Mouse (Mus musculus) megakaryocyte-erythroid progenitor cell, adult 5-6 weeks (primary cell): ENCODE results near the gene Trappc2l. TPM values are rescaled to one million over a fixed set of nuclear protein-coding genes. Genes with fewer than 3 reads are reported as not detected.

Experiments used
- total RNA-seq, 2 experiments: library from RNA; stranded (forward) in 1 of 2; stranded (reverse) in 1 of 2; fragments of 200-1000, 215-1000 nt in 1 of 2; fragments of >200 nt in 1 of 2; fragmentation: Nextera tagmentation in 1 of 2; gene quantifications; 2 replicates each; pipeline ENCODE4 v1.2.3; 2014 to 2017

The Trappc2l gene
- total RNA-seq, 2 experiments from 2014 or later: 19.6 to 27.7 TPM

Other genes starting within 250 kb of the Trappc2l start
- 69.7 and 77.5 TPM in 2 replicates for gene Zc3h18, start 235.0 kb upstream of the Trappc2l start, total RNA-seq (2014; fragmentation: Nextera tagmentation)
- gene Zc3h18, start 235.0 kb upstream of the Trappc2l start, total RNA-seq (2017): 81.4 and 93.2 TPM in 2 replicates
- gene Il17c, start 189.6 kb upstream of the Trappc2l start, total RNA-seq (2014; fragmentation: Nextera tagmentation): not detected in 2 replicates
- not detected in 2 replicates for gene Il17c, start 189.6 kb upstream of the Trappc2l start, total RNA-seq (2017)
- gene Cyba, start 178.7 kb upstream of the Trappc2l start, total RNA-seq (2014; fragmentation: Nextera tagmentation): 66.0 and 69.7 TPM in 2 replicates
- gene Cyba, start 178.7 kb upstream of the Trappc2l start, total RNA-seq (2017): 25.4 and 28.7 TPM in 2 replicates
- 2.4 and 2.9 TPM in 2 replicates for gene Mvd, start 168.2 kb upstream of the Trappc2l start, total RNA-seq (2014; fragmentation: Nextera tagmentation)
- 0.14 and 1.8 TPM in 2 replicates for gene Mvd, start 168.2 kb upstream of the Trappc2l start, total RNA-seq (2017)
- gene Snai3, start 150.9 kb upstream of the Trappc2l start, total RNA-seq (2014; fragmentation: Nextera tagmentation): 2.2 TPM in 1 of 2 replicates, not detected in the other
- not detected in 2 replicates for gene Snai3, start 150.9 kb upstream of the Trappc2l start, total RNA-seq (2017)
- gene Rnf166, start 135.6 kb upstream of the Trappc2l start, total RNA-seq (2014; fragmentation: Nextera tagmentation): 33.2 and 37.2 TPM in 2 replicates
- gene Rnf166, start 135.6 kb upstream of the Trappc2l start, total RNA-seq (2017): 23.7 and 40.2 TPM in 2 replicates
- gene Ctu2, start 135.5 kb upstream of the Trappc2l start, total RNA-seq (2014; fragmentation: Nextera tagmentation): 16.4 and 31.6 TPM in 2 replicates
- gene Ctu2, start 135.5 kb upstream of the Trappc2l start, total RNA-seq (2017): 14.8 and 15.7 TPM in 2 replicates
- gene Piezo1, start 60.3 kb upstream of the Trappc2l start, total RNA-seq (2014; fragmentation: Nextera tagmentation): 84.0 and 93.5 TPM in 2 replicates
- gene Piezo1, start 60.3 kb upstream of the Trappc2l start, total RNA-seq (2017): 31.1 and 31.5 TPM in 2 replicates
- gene Cdt1, start 43.6 kb upstream of the Trappc2l start, total RNA-seq (2014; fragmentation: Nextera tagmentation): 133 and 150 TPM in 2 replicates
- 34.5 and 70.6 TPM in 2 replicates for gene Cdt1, start 43.6 kb upstream of the Trappc2l start, total RNA-seq (2017)
- 228 and 254 TPM in 2 replicates for gene Aprt, start 34.7 kb upstream of the Trappc2l start, total RNA-seq (2014; fragmentation: Nextera tagmentation)
- 55.1 and 106 TPM in 2 replicates for gene Aprt, start 34.7 kb upstream of the Trappc2l start, total RNA-seq (2017)
- gene Galns, start 177 bp upstream of the Trappc2l start, total RNA-seq (2014; fragmentation: Nextera tagmentation): 21.7 and 31.5 TPM in 2 replicates
- gene Galns, start 177 bp upstream of the Trappc2l start, total RNA-seq (2017): 3.8 and 8.2 TPM in 2 replicates
- gene Pabpn1l, start 11.1 kb downstream of the Trappc2l start, total RNA-seq (2014; fragmentation: Nextera tagmentation): not detected in 2 replicates
- gene Pabpn1l, start 11.1 kb downstream of the Trappc2l start, total RNA-seq (2017): not detected in 2 replicates
- gene Cbfa2t3, start 87.5 kb downstream of the Trappc2l start, total RNA-seq (2014; fragmentation: Nextera tagmentation): 78.3 and 79.6 TPM in 2 replicates
- 7.8 and 15.4 TPM in 2 replicates for gene Cbfa2t3, start 87.5 kb downstream of the Trappc2l start, total RNA-seq (2017)
- gene Acsf3, start 163.8 kb downstream of the Trappc2l start, total RNA-seq (2014; fragmentation: Nextera tagmentation): 9.8 and 14.7 TPM in 2 replicates
- gene Acsf3, start 163.8 kb downstream of the Trappc2l start, total RNA-seq (2017): 5.8 and 9.5 TPM in 2 replicates
- gene Cdh15, start 236.3 kb downstream of the Trappc2l start, total RNA-seq (2014; fragmentation: Nextera tagmentation): not detected in 2 replicates
- gene Cdh15, start 236.3 kb downstream of the Trappc2l start, total RNA-seq (2017): not detected in 2 replicates